Mouse (Mus musculus): Measurements from ENCODE around the gene Dll4.

DNA sequence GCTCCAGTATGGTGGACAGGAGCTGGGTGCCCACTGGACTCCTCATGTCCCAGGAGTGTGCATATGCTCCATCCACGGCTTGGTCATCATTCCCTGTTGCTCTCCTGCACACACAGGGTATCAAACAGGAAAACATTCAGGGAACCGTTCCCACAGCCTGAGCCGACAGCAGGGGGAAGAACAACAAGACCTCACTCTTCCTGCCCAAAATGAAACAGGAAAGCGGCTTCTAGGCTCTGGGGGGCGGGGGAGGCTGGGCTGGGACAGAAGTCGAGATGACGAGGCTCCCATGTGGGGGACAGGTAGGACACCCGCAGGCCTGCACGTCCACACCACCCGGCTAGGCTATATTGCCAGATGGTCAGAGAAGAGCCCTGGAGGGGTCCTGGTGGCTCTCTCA is 10.9 kb downstream of the Dll4 start:
- TF ChIP-seq CTCF (IDR thresholded peaks at IDR 0.05; ENCODE audit: low read depth) (no peak), EP300 (IDR thresholded peaks at IDR 0.05; ENCODE audit: low read depth) (no peak)
